ENCODE assay signal across 9 mouse cellular contexts in the genomic region with DNA sequence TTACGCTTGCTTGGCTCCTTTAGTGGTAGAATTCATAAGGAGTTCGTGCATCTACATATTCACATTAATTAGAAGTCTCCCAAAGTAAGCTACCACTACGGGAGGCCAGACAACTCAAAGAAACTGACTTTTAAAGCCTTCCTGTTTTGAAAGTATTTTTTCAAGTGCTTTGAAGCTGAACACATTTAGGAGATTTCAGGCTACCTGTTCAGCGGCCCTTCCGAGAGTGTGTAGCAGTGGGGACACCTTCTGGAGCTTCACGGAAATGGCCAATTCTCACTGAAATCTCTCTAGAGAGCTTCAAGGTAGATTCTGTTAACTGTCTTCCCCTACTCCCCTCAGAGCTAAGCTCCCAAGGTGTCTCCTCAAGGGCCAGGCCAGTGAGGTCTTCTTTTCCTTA.
DNase-seq lines count a peak whose midpoint lies in the region; ATAC-seq and TF ChIP-seq lines count a peak whose summit lies in the region.
"Had no signal": no experiment of that assay in that cellular context is flagged by ENCODE, and none has a peak within 500 bp of the region (broad histone marks: within the 10 kb centered on the region; RNA-seq: fewer than 3 reads in every experiment).

No protein-coding gene starts in this region.

- H3K36me3 ChIP-seq in forebrain, embryonic 14.5 days (ENCODE audit: control insufficient read depth, insufficient read depth, low read length), result no peaks in the 10 kb centered on the region
- H3K36me3 ChIP-seq in forebrain, embryonic 11.5 days (ENCODE audit: control insufficient read depth, insufficient read depth, low read length), result no peaks in the 10 kb centered on the region
- H3K36me3 ChIP-seq: limb, embryonic 15.5 days had no signal

- H3K4me2 ChIP-seq in forebrain, embryonic 14.5 days (ENCODE audit: low read length), result no peak overlapping the region
- H3K4me2 ChIP-seq in forebrain, embryonic 11.5 days (ENCODE audit: low read depth, low read length, severe bottlenecking), result no peak overlapping the region
- H3K4me2 ChIP-seq: limb, embryonic 15.5 days had no signal

- DNase-seq in forebrain, embryonic 14.5 days (ENCODE audit: low spot score), result peak; percentile 79
- DNase-seq in forebrain, embryonic 11.5 days (ENCODE audit: low spot score), result no peak
- peak; percentile 9 for DNase-seq in ovary, postnatal 36 days (ENCODE audit: low spot score)
- DNase-seq in ovary, postnatal 10 days (ENCODE audit: low spot score), result no peak
- peak; percentile 62 to 72 for DNase-seq in left cerebral cortex, postnatal 25 days (ENCODE audit: low spot score in 2 of 2)
- no peak for DNase-seq in thymus, postnatal 14 days

- WGBS in forebrain, embryonic 14.5 days, result 20% methylated on average over 6 of the region's 6 CpGs
- WGBS in forebrain, embryonic 11.5 days, result 31% methylated on average over 6 of the region's 6 CpGs

- intact Hi-C loops in left cerebral cortex, postnatal 25 days (cut with DNase I), result loop anchor here (1.0 to 5.0 kb wide), 3 partner anchors 310 to 348 kb away; partner anchors contain the start of gene Calb2

- TF ChIP-seq CTCF in embryonic fibroblast, embryonic 13.5 days (IDR thresholded peaks at IDR 0.05; ENCODE audit: borderline replicate concordance, insufficient read depth, low read length), result peak; percentile 47; the same call in 1 of the 2 replicates

- no peak for ATAC-seq in forebrain, embryonic 14.5 days
- no peak for ATAC-seq in forebrain, embryonic 11.5 days (replicated peaks; ENCODE audit: low FRiP score)
- no peak for ATAC-seq in inflammation-experienced regulatory T-cells, adult 6 months

- H3K27me3 ChIP-seq in forebrain, embryonic 14.5 days (replicated peaks; ENCODE audit: control insufficient read depth, insufficient read depth, low read length), result no peaks in the 10 kb centered on the region
- H3K27me3 ChIP-seq in forebrain, embryonic 11.5 days (ENCODE audit: control insufficient read depth, insufficient read depth, low read length), result no peaks in the 10 kb centered on the region
- H3K27me3 ChIP-seq: limb, embryonic 15.5 days had no signal

- H3K9ac ChIP-seq in forebrain, embryonic 14.5 days (ENCODE audit: low read length), result no peak overlapping the region
- H3K9ac ChIP-seq in forebrain, embryonic 11.5 days (ENCODE audit: low read length), result no peak overlapping the region
- H3K9ac ChIP-seq: limb, embryonic 15.5 days had no signal

- peaks cover 9% of the 10 kb centered on the region; the same call in 1 of the 2 replicates for H3K4me1 ChIP-seq in forebrain, embryonic 14.5 days (ENCODE audit: control insufficient read depth, insufficient read depth, low read length)
- no peaks in the 10 kb centered on the region; the same call in 1 of the 2 replicates for H3K4me1 ChIP-seq in forebrain, embryonic 11.5 days (replicated peaks; ENCODE audit: control insufficient read depth, insufficient read depth, low read length)
- no peaks in the 10 kb centered on the region for H3K4me1 ChIP-seq in embryonic fibroblast, embryonic 13.5 days (ENCODE audit: control insufficient read depth, insufficient read depth, low read length)

- TF ChIP-seq POLR2A in embryonic fibroblast, embryonic 13.5 days (IDR thresholded peaks at IDR 0.05; ENCODE audit: low read depth, low read length), result no peak

- H3K9me3 ChIP-seq in forebrain, embryonic 14.5 days (replicated peaks; ENCODE audit: control insufficient read depth, low read length), result no peaks in the 10 kb centered on the region
- no peaks in the 10 kb centered on the region for H3K9me3 ChIP-seq in forebrain, embryonic 11.5 days (ENCODE audit: control insufficient read depth, low read length)
- H3K9me3 ChIP-seq: limb, embryonic 15.5 days had no signal

- no peak overlapping the region for H3K4me3 ChIP-seq in forebrain, embryonic 14.5 days (ENCODE audit: low read depth, low read length)
- no peak overlapping the region for H3K4me3 ChIP-seq in forebrain, embryonic 11.5 days (ENCODE audit: low read depth, low read length)
- H3K4me3 ChIP-seq in embryonic fibroblast, embryonic 13.5 days (ENCODE audit: insufficient read depth, low read length), result no peak overlapping the region
- H3K4me3 ChIP-seq: limb, embryonic 15.5 days had no signal

- H3K27ac ChIP-seq in forebrain, embryonic 14.5 days (ENCODE audit: low read depth, low read length), result no peak overlapping the region
- H3K27ac ChIP-seq in forebrain, embryonic 11.5 days (ENCODE audit: low read depth, low read length), result no peak overlapping the region
- no peak overlapping the region for H3K27ac ChIP-seq in embryonic fibroblast, embryonic 13.5 days (ENCODE audit: insufficient read depth, low read length)
- H3K27ac ChIP-seq: limb, embryonic 15.5 days had no signal

Comparison
In these comparisons a context has a peak if more than half of its experiments do, and no peak if none do; other contexts are left out.
1. DNase-seq: peak in forebrain, embryonic 14.5 days (single experiment), ovary, postnatal 36 days (single experiment) and left cerebral cortex, postnatal 25 days (2 of 2); none in forebrain, embryonic 11.5 days (single experiment), ovary, postnatal 10 days (single experiment) and thymus, postnatal 14 days (single experiment).